ENCODE assay signal across 8 mouse cellular contexts in genomic region chr2:16849916-16850315, GRCm38 (mm10).
DNase-seq lines count a peak whose midpoint lies in the region; ATAC-seq lines count a peak whose summit lies in the region.

No protein-coding gene starts in this region.

- H3K4me3 ChIP-seq in forebrain, embryonic 14.5 days (ENCODE audit: low read depth, low read length): no peak overlapping the region
- H3K4me3 ChIP-seq in forebrain, embryonic 12.5 days (replicated peaks): no peak overlapping the region

- ATAC-seq in forebrain, embryonic 14.5 days: peak; percentile 73
- no peak for ATAC-seq in forebrain, embryonic 12.5 days (ENCODE audit: low FRiP score)
- ATAC-seq in frontal cortex, adult (ENCODE audit: low TSS enrichment): no peak

- WGBS in forebrain, embryonic 14.5 days: 63% methylated on average over 3 of the region's 3 CpGs
- 87% methylated on average over 3 of the region's 3 CpGs for WGBS in forebrain, embryonic 12.5 days

- no peaks in the 10 kb centered on the region for H3K27me3 ChIP-seq in forebrain, embryonic 14.5 days (replicated peaks; ENCODE audit: control insufficient read depth, insufficient read depth, low read length)
- no peaks in the 10 kb centered on the region for H3K27me3 ChIP-seq in forebrain, embryonic 12.5 days

- no peaks in the 10 kb centered on the region for H3K4me1 ChIP-seq in forebrain, embryonic 14.5 days (ENCODE audit: control insufficient read depth, insufficient read depth, low read length)
- H3K4me1 ChIP-seq in forebrain, embryonic 12.5 days: no peaks in the 10 kb centered on the region

- H3K27ac ChIP-seq in forebrain, embryonic 14.5 days (ENCODE audit: low read depth, low read length): no peak overlapping the region
- H3K27ac ChIP-seq in forebrain, embryonic 12.5 days: no peak overlapping the region

- H3K9ac ChIP-seq in forebrain, embryonic 14.5 days (ENCODE audit: low read length): no peak overlapping the region
- H3K9ac ChIP-seq in forebrain, embryonic 12.5 days: no peak overlapping the region

- H3K36me3 ChIP-seq in forebrain, embryonic 14.5 days (ENCODE audit: control insufficient read depth, insufficient read depth, low read length): no peaks in the 10 kb centered on the region
- no peaks in the 10 kb centered on the region for H3K36me3 ChIP-seq in forebrain, embryonic 12.5 days (replicated peaks)

- peak; percentile 72 for DNase-seq in forebrain, embryonic 14.5 days (ENCODE audit: low spot score)
- DNase-seq in urinary bladder, postnatal 25 days (ENCODE audit: low spot score): peak; percentile 6
- no peak for DNase-seq in urinary bladder, adult 2 months (ENCODE audit: low spot score)
- peak; percentile 4 to 9 for DNase-seq in layer of hippocampus, adult 8-10 months (ENCODE audit: low spot score in 2 of 2)
- DNase-seq in thymus, postnatal 10 days (ENCODE audit: low spot score in 2 of 2): no peak
- DNase-seq in thymus, postnatal 14 days: no peak

- H3K4me2 ChIP-seq in forebrain, embryonic 14.5 days (ENCODE audit: low read length): no peak overlapping the region
- H3K4me2 ChIP-seq in forebrain, embryonic 12.5 days: no peak overlapping the region

- no peaks in the 10 kb centered on the region for H3K9me3 ChIP-seq in forebrain, embryonic 14.5 days (replicated peaks; ENCODE audit: control insufficient read depth, low read length)
- H3K9me3 ChIP-seq in forebrain, embryonic 12.5 days: no peaks in the 10 kb centered on the region

Comparison
In these comparisons a context has a peak if more than half of its experiments do, and no peak if none do; other contexts are left out.
1. DNase-seq: peak in forebrain, embryonic 14.5 days (single experiment), urinary bladder, postnatal 25 days (single experiment) and layer of hippocampus, adult 8-10 months (2 of 2); none in urinary bladder, adult 2 months (single experiment), thymus, postnatal 10 days (0 of 2) and thymus, postnatal 14 days (single experiment).